Mouse (Mus musculus): ENCODE results near the gene Arhgap6.

DNA sequence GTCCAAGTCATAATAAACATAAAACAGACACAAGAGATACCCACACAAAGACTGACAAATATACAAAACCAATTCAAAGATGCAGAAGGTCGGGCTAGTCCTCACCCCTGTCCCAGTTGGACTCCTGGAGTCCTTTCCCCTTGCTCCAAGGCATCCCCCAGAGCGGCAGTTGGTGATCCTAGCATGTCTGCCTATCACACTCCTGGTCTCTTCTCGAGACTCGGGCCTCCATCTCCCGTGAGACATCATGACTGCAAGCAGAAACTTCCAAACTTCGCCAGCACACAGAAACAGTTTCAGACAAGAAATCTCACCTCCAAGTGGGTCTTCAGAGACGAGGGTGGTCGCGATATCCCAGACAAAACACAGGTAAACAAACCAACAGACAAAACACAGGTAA is 345.6 kb downstream of the Arhgap6 start:
- TF ChIP-seq CTCF (IDR thresholded peaks at IDR 0.05; ENCODE audit: extremely low read depth, insufficient read depth, insufficient read length, insufficient replicate concordance) (no peak), POLR2A (IDR thresholded peaks at IDR 0.05; ENCODE audit: low read depth, low read length) (no peak)
